Mouse (Mus musculus) midbrain, embryonic 14.5 days (tissue): Measurements from ENCODE around the gene H2al1k. TPM values are rescaled to one million over a fixed set of nuclear protein-coding genes. Genes with fewer than 3 reads are reported as not detected.
"Not testable (repeated sequence)": the region's sequence is repeated elsewhere in the genome, so short reads cannot be mapped to it uniquely, and the experiment has no call there.

Source experiments
- ATAC-seq: fragments of 200-750 bp; cut with Nextera tagmentation; 2 replicates; pipeline ENCODE4 v1.8.0; 2017; ENCODE audit warnings: moderate number of reproducible peaks, moderate library complexity; ENCODE audit not compliant: low FRiP score, low TSS enrichment
- DNase-seq: peaks from one replicate; pipeline ENCODE4 v3.0.0-alpha.2; 2015
- H3K27ac ChIP-seq: fragments of 300-500 bp; sonication (generic); replicated peaks from 2 replicates; pipeline ENCODE4 v1.5.1; 2014; ENCODE audit warnings: mild to moderate bottlenecking, low read depth, low read length, moderate library complexity
- H3K27me3 ChIP-seq: fragments of 300-500 bp; sonication (generic); 2 replicates; pipeline ENCODE4 v1.6.1; 2014; ENCODE audit warnings: low read length, control low read depth, mixed read lengths; ENCODE audit not compliant: control insufficient read depth, insufficient read depth
- H3K36me3 ChIP-seq: fragments of 300-500 bp; sonication (generic); 2 replicates; pipeline ENCODE4 v1.6.1; 2014; ENCODE audit warnings: low read length, control low read depth; ENCODE audit not compliant: control insufficient read depth, insufficient read depth
- H3K4me1 ChIP-seq: fragments of 300-500 bp; sonication (generic); 2 replicates; pipeline ENCODE4 v1.6.1; 2014; ENCODE audit warnings: mild to moderate bottlenecking, antibody characterized with exemption, low read length, control low read depth; ENCODE audit not compliant: control insufficient read depth, insufficient read depth
- H3K4me2 ChIP-seq: fragments of 300-500 bp; sonication (generic); 2 replicates; pipeline ENCODE4 v1.6.1; 2014; ENCODE audit warnings: mild to moderate bottlenecking, low read length, moderate library complexity
- H3K4me3 ChIP-seq: fragments of 300-500 bp; sonication (generic); replicated peaks from 2 replicates; pipeline ENCODE4 v1.5.1; 2014; ENCODE audit warnings: low read depth, low read length
- H3K9ac ChIP-seq: fragments of 300-500 bp; sonication (generic); replicated peaks from 2 replicates; pipeline ENCODE4 v1.6.1; 2014; ENCODE audit warnings: mild to moderate bottlenecking, low read length, moderate library complexity
- H3K9me3 ChIP-seq: fragments of 300-500 bp; sonication (generic); 2 replicates; pipeline ENCODE4 v1.6.1; 2016; ENCODE audit warnings: low read length, control low read depth, mixed read lengths; ENCODE audit not compliant: control insufficient read depth
- polyA plus RNA-seq: library from polyadenylated mRNA; unstranded; fragments of >200 nt; fragmentation: Nextera tagmentation; extraction: Ambion mirVana; gene quantifications from 2 replicates; pipeline ENCODE4 v1.2.1, GENCODE M21; 2014

The H2al1k gene
- polyA plus RNA-seq, 1 experiment from 2014 or later: not detected

- not testable (repeated sequence) for H3K4me1 ChIP-seq, H3K27ac ChIP-seq, H3K9me3 ChIP-seq, DNase-seq, H3K4me2 ChIP-seq, ATAC-seq, H3K4me3 ChIP-seq, H3K36me3 ChIP-seq, H3K27me3 ChIP-seq, H3K9ac ChIP-seq
Measured at GRCm38 (mm10) chrX:9375927-9376326, 25.5 kb downstream of the H2al1k start.

Other genes with a start within 250 kb of the H2al1k start
- not detected in 2 replicates for gene 4930402K13Rik, start 246.1 kb upstream of the H2al1k start, polyA plus RNA-seq
- gene Lancl3, start 150.7 kb upstream of the H2al1k start, polyA plus RNA-seq: 4.0 and 5.3 TPM in 2 replicates
- gene Gm14862, start 93.7 kb upstream of the H2al1k start, polyA plus RNA-seq: not detected in 2 replicates
- 3.6 and 5.0 TPM in 2 replicates for gene Xk, start 77.9 kb upstream of the H2al1k start, polyA plus RNA-seq
- 0.45 TPM in 1 of 2 replicates, not detected in the other for gene H2al1m, start 66.9 kb upstream of the H2al1k start, polyA plus RNA-seq
- gene Cybb, start 137.1 kb downstream of the H2al1k start, polyA plus RNA-seq: 0.08 and 1.9 TPM in 2 replicates
- not detected in 2 replicates for gene H2al1o, start 221.8 kb downstream of the H2al1k start, polyA plus RNA-seq